Mouse (Mus musculus): ENCODE measurements around the gene Rab11fip3. TPM values are rescaled to one million over a fixed set of nuclear protein-coding genes. Genes with fewer than 3 reads are reported as not detected.

The Rab11fip3 gene
- polyA plus RNA-seq, 1 experiment = 454 TPM

DNA sequence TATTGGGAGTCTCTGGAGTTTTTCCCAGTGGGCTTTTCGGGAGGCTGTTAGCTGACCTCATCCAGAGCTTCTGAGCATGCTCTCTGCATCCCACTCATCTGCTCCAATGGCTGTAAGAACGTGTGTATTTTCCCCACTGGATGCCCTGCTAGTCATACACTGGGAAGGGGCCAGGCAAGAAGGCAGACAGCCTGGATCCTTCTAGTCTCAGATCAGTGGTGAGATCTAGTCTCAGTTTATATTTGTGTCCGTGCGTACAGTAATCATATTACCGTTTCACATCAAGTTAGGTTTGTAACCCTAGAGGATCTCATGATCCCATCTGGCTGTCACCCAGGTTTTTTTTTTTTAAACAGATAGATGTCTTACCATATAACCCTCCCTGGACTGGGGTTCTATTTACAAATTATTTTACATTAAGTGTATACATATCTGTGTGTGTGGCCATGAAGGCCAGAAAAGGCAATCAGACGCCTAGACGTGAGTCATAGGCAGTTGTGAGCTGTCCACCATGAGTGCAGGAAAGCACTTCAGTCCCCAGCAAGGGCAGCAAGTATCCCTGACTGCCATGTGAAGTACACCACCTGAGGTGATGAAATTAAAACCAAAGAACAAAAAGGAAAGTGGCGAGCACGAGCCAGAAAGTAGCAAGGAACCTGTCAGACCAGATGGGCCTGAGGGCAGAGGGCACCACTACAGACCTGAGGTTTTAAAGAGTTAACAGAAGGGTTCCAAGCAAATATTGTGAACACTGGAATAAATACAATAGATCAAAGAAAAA, 11.4 kb downstream of the Rab11fip3 start:
- WGBS = 78% methylated on average over 9 of the region's 9 CpGs
- Histone ChIP-seq H3K4me1 (ENCODE audit: control insufficient read depth, insufficient read depth, low read length) (peaks cover 18% of the 10 kb centered on the region; the same call in 1 of the 2 replicates), H3K36me3 (ENCODE audit: control insufficient read depth, insufficient read depth, low read length) (no peaks in the 10 kb centered on the region), H3K27me3 (replicated peaks; ENCODE audit: control insufficient read depth, insufficient read depth, low read length) (no peaks in the 10 kb centered on the region), H3K27ac (ENCODE audit: insufficient read depth, low read depth, low read length) (no peak overlapping the region), H3K4me3 (ENCODE audit: insufficient read depth, low read depth, low read length) (no peak overlapping the region)
- TF ChIP-seq CTCF (conservative IDR thresholded peaks at IDR 0.05; ENCODE audit: insufficient read depth, insufficient read length, low read depth, low read length) (no peak), POLR2A (IDR thresholded peaks at IDR 0.05; ENCODE audit: low read depth, low read length) (no peak)
- no peak for DNase-seq

DNA sequence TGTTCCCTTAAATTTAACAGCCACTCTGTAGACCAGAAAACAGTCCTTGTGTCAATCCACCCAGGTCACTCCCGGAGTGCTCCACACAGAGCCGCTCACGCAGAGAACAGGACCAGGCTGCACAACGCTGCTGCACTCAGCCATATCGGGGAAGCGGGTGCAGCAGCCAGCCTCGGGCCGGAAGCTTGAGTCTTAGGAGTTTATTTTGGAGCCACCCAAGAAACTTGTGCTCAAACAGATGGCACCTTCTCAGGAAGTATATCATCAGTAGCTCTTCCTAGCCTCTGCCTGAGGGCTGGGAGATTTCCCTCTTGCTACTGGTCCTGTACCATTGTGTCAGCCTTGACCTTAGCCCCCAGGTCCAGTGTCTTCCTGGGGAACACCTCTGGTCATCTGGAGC, 12.1 kb downstream of the Rab11fip3 start:
- peaks cover 18% of the 10 kb centered on the region; the same call in 1 of the 2 replicates for H3K4me1 ChIP-seq (ENCODE audit: control insufficient read depth, insufficient read depth, low read length)
- no peaks in the 10 kb centered on the region for H3K36me3 ChIP-seq (ENCODE audit: control insufficient read depth, insufficient read depth, low read length)
- 73% methylated on average over 8 of the region's 8 CpGs for WGBS
- no peaks in the 10 kb centered on the region for H3K27me3 ChIP-seq (replicated peaks; ENCODE audit: control insufficient read depth, insufficient read depth, low read length)
- H3K27ac ChIP-seq (ENCODE audit: insufficient read depth, low read depth, low read length) = no peak overlapping the region
- no peak for DNase-seq
- no peak overlapping the region for H3K4me3 ChIP-seq (ENCODE audit: insufficient read depth, low read depth, low read length)
- TF ChIP-seq POLR2A (IDR thresholded peaks at IDR 0.05; ENCODE audit: low read depth, low read length) (no peak), CTCF (conservative IDR thresholded peaks at IDR 0.05; ENCODE audit: insufficient read depth, insufficient read length, low read depth, low read length) (no peak)

DNA sequence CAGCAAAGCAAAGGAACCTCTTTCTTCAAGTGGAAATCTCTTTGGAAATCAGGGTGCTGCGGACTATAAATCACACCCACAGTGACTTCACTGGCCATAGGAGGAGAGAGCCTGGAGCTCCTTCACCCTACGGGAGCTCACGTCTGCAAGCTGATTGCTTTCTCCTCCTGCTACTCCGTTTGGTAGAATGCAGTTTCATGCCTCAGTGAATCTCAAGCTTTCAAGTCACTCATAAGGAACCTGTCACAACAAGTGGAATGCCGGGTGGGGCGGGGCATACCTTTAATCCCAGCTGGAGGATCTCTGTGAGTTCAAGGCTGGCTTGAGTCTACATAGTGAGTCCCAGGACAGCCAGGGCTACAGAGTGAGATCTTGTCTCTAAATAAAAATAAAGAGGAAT, 14.2 kb downstream of the Rab11fip3 start:
- H3K27ac ChIP-seq (ENCODE audit: insufficient read depth, low read depth, low read length) = peak overlapping the region; percentile 3; the same call in 1 of the 2 replicates
- 31% methylated on average over 6 of the region's 6 CpGs for WGBS
- peaks cover 27% of the 10 kb centered on the region; the same call in 1 of the 2 replicates for H3K4me1 ChIP-seq (ENCODE audit: control insufficient read depth, insufficient read depth, low read length)
- no peaks in the 10 kb centered on the region for H3K36me3 ChIP-seq (ENCODE audit: control insufficient read depth, insufficient read depth, low read length)
- H3K4me3 ChIP-seq (ENCODE audit: insufficient read depth, low read depth, low read length) = no peak overlapping the region
- no peaks in the 10 kb centered on the region for H3K27me3 ChIP-seq (replicated peaks; ENCODE audit: control insufficient read depth, insufficient read depth, low read length)
- TF ChIP-seq CTCF (conservative IDR thresholded peaks at IDR 0.05; ENCODE audit: insufficient read depth, insufficient read length, low read depth, low read length) = no peak
- TF ChIP-seq POLR2A (IDR thresholded peaks at IDR 0.05; ENCODE audit: low read depth, low read length) = no peak
- DNase-seq = peak; percentile 78

DNA sequence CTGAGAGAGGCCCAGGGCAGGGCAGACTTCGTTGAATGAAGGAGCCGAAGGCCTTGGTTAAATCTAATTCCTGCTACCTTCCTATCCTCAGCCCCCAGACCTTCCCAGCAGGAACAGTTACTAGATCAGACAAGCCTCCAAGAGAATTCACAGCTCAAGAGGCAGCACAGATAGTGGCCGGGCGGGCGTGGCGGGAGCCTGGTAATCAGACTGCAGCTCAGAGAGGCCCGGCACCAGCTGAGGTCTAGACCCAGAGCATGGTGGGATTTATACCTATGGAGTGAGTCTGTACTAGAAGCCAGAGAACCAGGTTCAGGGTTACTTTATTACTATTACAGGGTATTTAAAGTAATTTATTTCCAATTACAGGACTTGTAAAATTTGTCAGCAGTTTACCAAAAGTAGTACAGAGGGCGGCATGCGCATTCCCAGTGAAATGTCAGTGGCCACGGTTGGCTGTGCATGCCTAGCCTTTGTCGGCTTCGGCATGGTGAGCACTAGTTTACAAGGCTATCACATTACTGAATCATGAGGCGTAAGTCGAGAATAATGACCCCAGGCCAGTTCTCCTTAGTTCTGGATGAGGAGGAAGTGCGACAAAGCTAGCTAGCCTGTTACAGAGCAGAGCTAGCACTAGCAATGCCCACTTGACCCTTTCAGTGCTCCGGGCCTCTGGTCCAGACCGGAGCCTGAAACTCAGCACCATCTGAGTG, 15.1 kb downstream of the Rab11fip3 start:
- WGBS = 34% methylated on average over 17 of the region's 17 CpGs
- H3K27ac ChIP-seq (ENCODE audit: insufficient read depth, low read depth, low read length) = peak overlapping the region; percentile 3
- DNase-seq = peak; percentile 74
- peaks cover 27% of the 10 kb centered on the region; the same call in 1 of the 2 replicates for H3K4me1 ChIP-seq (ENCODE audit: control insufficient read depth, insufficient read depth, low read length)
- no peaks in the 10 kb centered on the region for H3K27me3 ChIP-seq (replicated peaks; ENCODE audit: control insufficient read depth, insufficient read depth, low read length)
- H3K36me3 ChIP-seq (ENCODE audit: control insufficient read depth, insufficient read depth, low read length) = no peaks in the 10 kb centered on the region
- TF ChIP-seq POLR2A (IDR thresholded peaks at IDR 0.05; ENCODE audit: low read depth, low read length) = no peak
- TF ChIP-seq CTCF (conservative IDR thresholded peaks at IDR 0.05; ENCODE audit: insufficient read depth, insufficient read length, low read depth, low read length) = no peak
- H3K4me3 ChIP-seq (ENCODE audit: insufficient read depth, low read depth, low read length) = no peak overlapping the region

DNA sequence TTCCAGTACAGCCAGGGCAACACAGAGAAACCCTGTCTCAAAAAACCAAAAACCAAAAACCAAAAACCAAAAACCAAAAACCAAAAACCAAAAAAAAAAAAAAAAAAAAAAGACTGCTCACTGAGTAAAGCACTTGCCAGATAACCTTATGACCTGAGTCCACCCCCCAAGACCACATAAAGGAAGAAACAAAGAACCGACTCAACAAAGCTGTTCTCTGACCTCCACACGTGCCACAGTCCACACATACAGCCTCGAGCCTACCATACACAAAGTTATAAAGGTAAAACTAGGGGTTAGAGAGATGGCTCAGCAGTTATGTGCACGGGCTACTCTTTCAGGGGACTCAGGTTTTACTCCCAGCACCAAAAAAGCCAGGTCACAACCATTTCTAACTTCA, 16.6 kb downstream of the Rab11fip3 start:
- H3K4me1 ChIP-seq (ENCODE audit: control insufficient read depth, insufficient read depth, low read length) = peaks cover 27% of the 10 kb centered on the region; the same call in 1 of the 2 replicates
- WGBS = 89% methylated on average over 4 of the region's 4 CpGs
- DNase-seq = no peak
- H3K27me3 ChIP-seq (replicated peaks; ENCODE audit: control insufficient read depth, insufficient read depth, low read length) = no peaks in the 10 kb centered on the region
- TF ChIP-seq POLR2A (IDR thresholded peaks at IDR 0.05; ENCODE audit: low read depth, low read length) (no peak), CTCF (conservative IDR thresholded peaks at IDR 0.05; ENCODE audit: insufficient read depth, insufficient read length, low read depth, low read length) (no peak)
- no peak overlapping the region for H3K4me3 ChIP-seq (ENCODE audit: insufficient read depth, low read depth, low read length)
- no peak overlapping the region for H3K27ac ChIP-seq (ENCODE audit: insufficient read depth, low read depth, low read length)
- no peaks in the 10 kb centered on the region for H3K36me3 ChIP-seq (ENCODE audit: control insufficient read depth, insufficient read depth, low read length)

DNA sequence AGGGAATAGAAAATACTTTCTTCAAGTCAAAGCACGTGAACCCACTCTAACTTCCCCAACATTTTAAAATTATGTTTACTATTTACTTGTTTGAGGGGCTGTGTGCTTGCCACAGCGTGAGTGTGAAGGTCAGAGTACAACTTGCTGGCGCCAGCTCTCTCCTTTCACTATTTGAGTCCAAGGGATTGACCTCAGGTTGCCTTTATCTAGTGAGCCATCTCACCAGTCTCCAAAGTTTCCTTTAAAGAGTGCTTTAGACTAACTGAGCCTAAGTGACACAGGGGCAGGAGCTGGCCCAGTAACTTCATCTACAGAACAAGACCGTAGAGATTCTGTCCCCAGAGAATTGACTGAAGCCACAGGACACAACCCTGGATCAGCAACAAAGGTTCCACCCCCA, 17.3 kb downstream of the Rab11fip3 start:
- TF ChIP-seq CTCF (conservative IDR thresholded peaks at IDR 0.05; ENCODE audit: insufficient read depth, insufficient read length, low read depth, low read length) = no peak
- no peak for TF ChIP-seq POLR2A (IDR thresholded peaks at IDR 0.05; ENCODE audit: low read depth, low read length)
- WGBS = 46% methylated on average over 4 of the region's 4 CpGs
- Histone ChIP-seq H3K27ac (ENCODE audit: insufficient read depth, low read depth, low read length) (peak overlapping the region; percentile 45; the same call in 1 of the 2 replicates), H3K27me3 (replicated peaks; ENCODE audit: control insufficient read depth, insufficient read depth, low read length) (no peaks in the 10 kb centered on the region), H3K4me3 (ENCODE audit: insufficient read depth, low read depth, low read length) (no peak overlapping the region), H3K4me1 (ENCODE audit: control insufficient read depth, insufficient read depth, low read length) (peaks cover 23% of the 10 kb centered on the region; the same call in 1 of the 2 replicates), H3K36me3 (ENCODE audit: control insufficient read depth, insufficient read depth, low read length) (no peaks in the 10 kb centered on the region)
- peak; percentile 74 for DNase-seq

DNA sequence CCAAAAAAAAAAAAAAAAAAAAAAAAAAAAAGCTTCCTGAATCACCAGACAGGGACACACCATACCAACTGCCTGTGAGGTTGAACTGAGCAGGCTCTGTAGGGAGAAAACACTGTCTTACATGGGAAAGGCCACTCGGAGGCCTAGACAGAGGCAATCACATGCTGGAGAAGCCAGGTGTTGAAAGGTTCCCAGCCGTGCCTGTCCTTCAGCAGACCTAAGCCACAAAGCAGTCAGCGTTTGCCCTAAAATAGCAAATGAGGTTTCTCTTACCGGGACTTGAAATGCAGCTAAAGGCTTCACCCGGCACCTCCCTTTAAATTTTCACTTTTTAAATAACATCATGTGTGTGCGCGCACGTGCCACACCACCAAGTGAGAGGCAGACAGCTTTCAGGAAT, 21.2 kb downstream of the Rab11fip3 start:
- no peak overlapping the region for H3K4me3 ChIP-seq (ENCODE audit: insufficient read depth, low read depth, low read length)
- 92% methylated on average over 8 of the region's 8 CpGs for WGBS
- no peak overlapping the region for H3K27ac ChIP-seq (ENCODE audit: insufficient read depth, low read depth, low read length)
- no peak for DNase-seq
- TF ChIP-seq POLR2A (IDR thresholded peaks at IDR 0.05; ENCODE audit: low read depth, low read length) = no peak
- TF ChIP-seq CTCF (conservative IDR thresholded peaks at IDR 0.05; ENCODE audit: insufficient read depth, insufficient read length, low read depth, low read length) = no peak
- no peaks in the 10 kb centered on the region for H3K27me3 ChIP-seq (replicated peaks; ENCODE audit: control insufficient read depth, insufficient read depth, low read length)
- peaks cover 14% of the 10 kb centered on the region; the same call in 1 of the 2 replicates for H3K4me1 ChIP-seq (ENCODE audit: control insufficient read depth, insufficient read depth, low read length)
- H3K36me3 ChIP-seq (ENCODE audit: control insufficient read depth, insufficient read depth, low read length) = no peaks in the 10 kb centered on the region
